Mouse (Mus musculus): ENCODE measurements at regions not wholly inside any gene's neighbourhood (a gene's known extent, or its start where the extent isn't known, plus 50 kb on each side); places are given as distances from the start of the nearest gene placed in this dataset.

GRCm38 (mm10) chr12:70544326-70544725 is 91.4 kb downstream of the Tmx1 start:
- TF ChIP-seq CTCF (IDR thresholded peaks at IDR 0.05; ENCODE audit: control insufficient read depth, insufficient read depth, insufficient read length) (no peak), FOSL1 (IDR thresholded peaks at IDR 0.05; ENCODE audit: insufficient read depth, low read length, poor library complexity, severe bottlenecking) (no peak), USF1 (IDR thresholded peaks at IDR 0.05; ENCODE audit: low read depth) (no peak)

Measured in C2C12 (cell line).